Mouse (Mus musculus) lung, postnatal 25 days (tissue): ENCODE results near the gene Cadm2.

Source experiments
- DNase-seq: peaks from one replicate; pipeline ENCODE4 v3.0.0; 2022; ENCODE audit warnings: low spot score

The Cadm2 gene

DNA sequence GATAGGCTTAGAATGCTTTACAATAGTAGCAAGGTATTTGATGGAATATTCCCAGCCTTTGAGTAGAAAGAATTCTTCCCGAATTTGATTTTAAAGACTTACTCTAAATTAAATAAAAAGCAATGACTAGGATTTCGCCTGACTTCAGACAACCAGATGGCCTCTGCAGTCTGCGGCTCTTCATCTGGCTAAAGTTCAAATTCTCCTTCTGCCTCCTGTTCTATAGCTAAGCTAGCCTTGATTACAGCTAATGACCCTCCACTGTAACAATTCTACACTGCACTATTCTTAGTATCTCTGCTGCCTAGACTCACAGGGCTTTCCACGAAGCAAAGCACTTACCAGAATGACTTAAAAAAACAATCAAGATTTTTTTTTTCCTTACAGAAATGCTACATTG, 495.9 kb downstream of the Cadm2 start:
- no peak for DNase-seq

DNA sequence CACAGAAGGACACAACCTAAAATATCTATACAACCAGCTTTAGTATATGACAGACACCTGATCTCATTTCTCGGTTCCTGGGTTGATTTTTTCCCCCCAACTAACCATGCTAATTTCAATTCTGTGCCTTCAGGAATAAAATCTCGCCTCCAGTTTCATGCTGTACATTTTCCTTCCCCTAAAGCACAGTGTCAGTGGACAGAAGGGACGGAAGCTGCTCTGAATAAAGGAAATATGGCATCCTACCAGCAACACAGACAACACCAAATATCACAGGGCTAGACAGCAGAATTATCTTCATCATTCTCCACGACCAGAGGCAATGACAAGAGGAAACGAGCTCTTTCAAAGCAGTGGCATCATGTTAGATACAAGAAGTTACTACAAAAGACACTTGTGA, 498.2 kb downstream of the Cadm2 start:
- DNase-seq = no peak

DNA sequence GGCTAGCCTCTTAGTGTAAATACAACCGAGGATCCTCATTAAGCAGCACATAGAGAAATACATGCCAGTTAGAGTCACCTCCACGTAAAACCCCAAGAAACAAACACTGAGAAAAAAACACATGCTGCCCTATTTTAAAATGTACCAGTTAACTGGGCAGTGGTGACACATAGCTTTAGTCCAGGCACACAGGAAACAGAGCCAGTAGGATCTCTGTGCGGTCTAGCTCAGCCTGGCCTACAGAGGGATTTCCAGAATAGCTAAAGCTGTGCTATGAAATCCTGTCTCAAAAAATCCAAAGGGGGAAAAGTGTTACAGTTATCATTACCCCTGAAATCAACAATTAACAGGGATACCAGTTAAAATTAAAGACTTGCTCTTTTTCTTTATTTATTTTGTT, 498.9 kb downstream of the Cadm2 start:
- no peak for DNase-seq

DNA sequence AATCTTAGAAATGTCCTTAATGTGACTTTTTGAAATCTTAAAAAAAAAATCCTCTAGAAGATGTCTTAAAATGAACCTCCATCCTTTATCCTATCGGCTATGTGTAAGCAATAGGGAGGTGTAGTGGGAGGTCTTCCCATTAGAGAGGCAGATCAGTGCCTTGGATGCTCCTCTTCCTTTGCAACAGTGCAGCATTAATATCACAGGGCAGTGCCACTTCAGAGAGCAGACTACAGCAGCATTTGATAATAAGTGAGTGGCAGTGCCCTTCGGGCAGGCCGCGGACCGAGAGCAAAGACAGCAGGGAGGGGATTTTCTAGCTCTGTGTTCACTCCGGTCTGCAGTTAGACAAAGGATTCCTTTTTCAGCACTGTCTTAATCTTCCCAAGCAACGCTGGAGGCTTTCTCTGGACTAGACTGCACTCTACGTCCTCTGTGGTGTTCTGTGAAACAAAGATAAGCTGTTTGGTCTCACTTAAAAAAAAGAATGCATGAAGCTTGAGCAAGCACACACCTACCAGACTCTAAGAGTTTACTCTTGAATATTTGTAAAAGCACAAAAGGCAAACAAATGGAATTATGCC, 514.1 kb downstream of the Cadm2 start:
- DNase-seq = no peak

DNA sequence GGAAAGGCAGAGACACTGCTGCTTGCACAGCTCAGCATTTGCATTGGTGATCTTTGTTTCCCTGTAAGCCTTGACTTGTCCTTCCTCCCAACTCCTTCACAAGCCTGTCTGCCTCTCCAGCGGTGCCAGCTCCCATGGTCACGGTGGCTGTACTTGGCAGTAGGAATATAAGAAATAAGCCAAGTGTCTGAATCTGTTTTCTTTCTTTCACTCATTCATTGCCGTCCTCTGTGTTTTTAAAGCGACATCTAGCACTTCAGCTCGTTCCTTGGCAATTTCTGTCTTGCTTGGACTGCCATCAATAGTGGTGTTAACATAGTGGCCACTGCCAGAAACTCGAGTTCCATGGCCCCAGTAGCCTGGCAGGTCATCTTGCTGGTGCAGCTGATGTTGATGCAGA, 524.0 kb downstream of the Cadm2 start:
- DNase-seq = no peak

DNA sequence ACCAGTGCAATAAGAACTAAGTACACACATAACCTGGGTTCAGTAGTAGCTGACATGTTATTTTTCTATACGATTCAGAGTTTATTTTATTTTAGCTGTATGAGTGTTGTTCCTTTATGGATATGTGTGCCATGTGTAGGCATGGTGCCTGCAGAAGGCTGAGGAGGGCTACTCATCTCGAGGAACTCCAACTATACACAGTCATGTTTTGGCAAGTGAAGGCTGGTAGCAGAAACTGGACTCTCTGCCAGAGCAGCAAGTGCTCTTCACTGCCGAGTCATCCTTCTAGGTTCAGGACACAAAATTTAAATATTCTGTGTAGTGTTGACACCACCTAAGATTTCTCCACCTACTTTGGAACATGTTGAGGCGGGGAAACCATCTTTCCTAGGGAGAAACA, 524.8 kb downstream of the Cadm2 start:
- DNase-seq = no peak

DNA sequence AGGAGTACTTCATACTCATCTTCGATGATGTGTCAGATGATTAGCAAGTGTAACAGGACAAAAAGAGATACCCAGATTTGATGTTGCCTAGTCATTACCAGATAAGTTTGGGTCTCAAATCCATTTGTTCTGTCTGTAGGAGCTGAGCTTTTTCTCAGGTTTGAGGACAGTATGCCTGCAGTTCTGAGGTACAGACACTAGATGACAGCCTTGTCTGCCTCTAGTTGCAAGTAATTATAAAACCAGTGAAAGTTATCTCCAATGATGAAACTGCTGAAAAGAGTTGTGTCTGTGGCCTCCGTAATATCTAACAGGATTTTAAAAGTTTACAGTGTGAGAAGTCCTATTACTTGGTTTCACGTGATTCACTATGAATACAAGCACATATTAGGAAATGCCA, 531.0 kb downstream of the Cadm2 start:
- no peak for DNase-seq

DNA sequence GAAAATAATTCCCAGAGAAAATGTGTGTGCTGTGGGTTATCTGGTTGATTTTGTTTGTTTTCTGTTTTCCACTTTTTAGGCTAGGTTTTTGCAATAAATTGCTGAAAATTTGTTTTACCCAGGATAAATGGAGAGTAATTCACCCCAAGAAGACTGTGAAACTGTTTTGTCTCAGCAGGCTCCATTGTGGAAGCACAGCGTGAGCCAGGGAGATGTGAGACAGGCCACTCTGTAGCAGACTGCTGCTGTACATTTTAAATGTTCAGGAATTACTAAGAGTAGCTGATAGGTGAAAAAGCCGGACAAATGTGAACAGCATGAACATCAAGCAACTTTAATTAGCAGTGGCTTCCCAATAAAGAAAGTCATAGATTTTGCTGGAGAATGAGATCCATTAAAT, 541.4 kb downstream of the Cadm2 start:
- no peak for DNase-seq

DNA sequence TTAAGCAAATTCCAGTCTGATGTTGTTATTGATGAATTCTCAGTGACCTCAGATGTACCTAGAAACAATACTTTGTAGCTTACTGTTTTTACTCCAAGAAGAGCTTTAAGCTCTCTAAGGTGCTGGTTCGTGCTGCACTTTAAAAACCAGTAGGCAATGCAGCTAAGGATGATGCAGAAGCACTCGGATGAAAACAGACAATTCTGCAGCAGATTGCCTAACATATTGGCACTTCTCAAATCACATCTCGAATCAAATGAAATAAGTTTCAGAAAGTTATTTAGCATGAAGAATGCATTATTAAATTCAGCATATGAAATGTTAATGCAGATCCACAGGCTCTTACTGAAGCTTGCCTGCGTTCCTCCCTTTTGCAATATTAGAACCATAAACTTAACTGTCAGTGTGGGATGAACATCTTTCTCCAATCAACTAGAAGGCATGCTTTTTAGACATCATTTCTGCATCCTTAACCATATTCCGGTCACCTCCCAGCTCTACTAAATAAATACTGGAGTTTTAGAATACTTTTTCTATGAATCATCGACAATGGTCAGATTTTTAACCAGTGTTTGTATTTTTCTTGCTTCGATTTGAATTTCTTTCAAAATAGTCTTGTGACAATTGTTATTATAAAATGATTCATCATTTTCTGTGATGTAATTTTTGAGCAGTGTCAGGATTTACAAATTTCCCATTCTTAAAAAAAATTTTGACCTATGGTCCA, 544.4 kb downstream of the Cadm2 start:
- no peak for DNase-seq

DNA sequence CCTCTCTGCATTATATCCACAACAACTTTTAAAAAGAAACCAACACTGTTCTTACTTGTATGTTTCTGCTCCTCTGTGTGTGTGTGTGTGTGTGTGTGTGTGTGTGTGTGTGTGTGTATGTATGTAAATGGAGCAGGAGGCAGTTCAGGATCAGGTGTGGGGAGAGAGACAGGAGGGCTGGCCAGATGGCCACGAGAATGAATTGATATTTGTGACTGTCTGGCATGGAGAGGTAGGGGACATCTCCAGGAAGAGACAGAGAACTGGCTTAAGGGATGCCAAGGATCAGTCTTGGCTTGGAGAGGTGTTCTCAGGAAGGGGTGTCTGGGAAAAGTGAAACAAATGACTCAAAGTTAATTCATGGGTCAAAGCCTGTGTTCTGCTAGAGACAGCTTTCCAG, 552.2 kb downstream of the Cadm2 start:
- DNase-seq = no peak

DNA sequence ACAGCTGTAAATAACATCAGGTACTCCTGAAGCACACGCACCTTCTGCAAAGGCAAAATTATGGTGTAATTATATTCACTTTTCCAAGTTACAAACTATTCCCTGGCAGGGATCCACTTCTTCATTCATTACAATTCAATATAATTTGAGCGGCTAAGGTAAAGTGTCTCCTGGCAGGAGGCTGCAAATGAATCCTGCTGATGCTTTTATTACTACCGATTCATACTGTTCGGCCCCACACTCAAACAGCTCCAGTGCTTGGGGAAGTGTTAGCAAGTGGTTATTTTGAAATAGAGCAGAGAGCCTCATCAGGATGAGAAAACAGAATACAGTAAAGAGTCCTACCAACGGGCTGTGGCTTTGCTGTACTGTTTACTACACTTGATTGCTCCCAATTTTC, 589.8 kb downstream of the Cadm2 start:
- DNase-seq = no peak

DNA sequence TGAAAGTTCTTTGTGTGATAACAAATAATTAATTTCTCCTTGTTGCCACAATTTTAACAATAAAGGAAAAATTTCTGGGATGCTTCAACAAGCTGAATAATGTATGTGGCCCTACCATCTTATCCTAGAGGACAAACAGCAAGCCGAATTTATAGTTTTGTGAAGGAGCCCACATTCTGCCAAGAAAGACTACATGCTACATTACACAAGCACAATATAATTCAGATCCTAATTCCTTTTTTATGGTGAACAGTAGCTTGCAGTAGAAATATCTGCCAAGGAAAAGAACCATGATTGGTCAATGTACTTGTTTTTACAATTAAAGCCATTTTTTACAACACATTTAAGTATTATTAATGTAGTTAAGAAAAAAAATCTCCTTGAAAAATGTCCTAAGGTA, 600.9 kb downstream of the Cadm2 start:
- no peak for DNase-seq

DNA sequence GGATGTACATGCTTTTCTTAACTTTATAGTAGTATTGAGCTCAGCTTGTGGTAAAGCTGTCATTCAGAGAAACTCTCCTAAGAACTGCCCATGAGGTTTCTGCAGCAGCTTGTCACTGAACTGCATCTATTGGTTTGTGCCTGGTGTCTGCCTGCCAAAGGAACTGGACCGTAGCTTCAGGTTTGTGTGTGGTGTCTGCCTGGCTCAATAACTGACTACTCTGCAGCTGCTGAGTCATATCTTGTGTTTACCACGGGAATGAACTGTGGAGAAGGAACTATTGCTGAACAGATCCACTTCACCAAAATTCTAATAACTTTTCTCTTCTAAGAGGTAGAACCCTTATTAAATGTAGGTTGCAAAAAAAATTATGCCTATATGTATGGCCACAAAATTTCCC, 603.0 kb downstream of the Cadm2 start:
- no peak for DNase-seq

DNA sequence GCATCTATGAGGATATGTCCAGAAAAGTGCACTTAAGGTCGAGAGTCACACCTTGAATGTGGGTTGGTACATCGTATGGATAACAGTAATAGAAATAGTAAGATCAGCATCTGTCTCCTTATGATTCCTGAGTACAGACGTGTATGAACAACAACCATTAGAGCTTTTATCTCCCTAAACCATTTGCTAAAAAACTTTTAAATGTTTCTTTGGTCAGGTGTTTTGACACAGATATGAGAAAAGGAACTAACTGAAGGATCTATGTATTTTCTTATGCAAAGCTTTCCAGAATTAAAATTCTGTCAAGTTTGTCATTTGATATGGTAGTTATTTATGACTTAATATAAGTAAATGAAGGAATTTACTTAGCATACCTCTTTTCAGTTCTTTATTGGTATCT, 617.5 kb downstream of the Cadm2 start:
- no peak for DNase-seq

DNA sequence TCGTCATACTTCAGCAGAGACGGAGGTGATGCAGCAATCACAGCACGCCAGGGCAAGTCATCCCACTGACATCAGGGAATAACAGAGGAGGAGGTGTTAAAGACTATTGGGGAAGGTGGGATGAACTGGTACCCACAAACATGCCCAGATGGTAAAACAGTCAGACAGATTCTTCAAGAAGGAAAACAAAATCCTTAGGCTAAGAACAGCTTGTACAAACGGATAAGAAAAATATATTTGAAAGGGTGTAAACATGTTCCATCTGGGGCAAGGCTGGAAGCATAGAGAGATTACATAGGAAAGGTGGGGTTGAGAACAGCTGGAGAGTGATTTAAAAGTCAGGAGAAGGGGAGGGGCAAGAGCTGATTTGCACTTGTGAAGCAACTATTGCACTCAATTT, 619.0 kb downstream of the Cadm2 start:
- DNase-seq = no peak

DNA sequence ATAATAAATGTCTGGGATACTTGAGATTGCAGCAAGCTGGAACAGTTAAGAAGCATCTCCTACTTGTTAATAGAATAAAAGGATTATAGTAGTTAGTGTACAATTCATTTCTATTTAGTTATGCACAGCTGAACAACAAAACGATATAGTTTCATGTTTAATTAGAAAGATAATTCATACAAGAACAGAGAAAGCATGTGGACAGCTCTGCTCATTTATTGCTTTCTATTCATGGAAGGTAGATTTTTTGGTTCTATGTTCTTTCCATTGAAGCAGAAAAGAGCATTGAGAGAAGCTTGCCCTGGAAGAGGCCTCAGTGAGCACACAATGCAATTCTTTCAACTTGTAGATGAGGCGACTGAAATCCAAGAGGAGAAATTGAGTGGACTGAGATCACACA, 623.2 kb downstream of the Cadm2 start:
- no peak for DNase-seq

DNA sequence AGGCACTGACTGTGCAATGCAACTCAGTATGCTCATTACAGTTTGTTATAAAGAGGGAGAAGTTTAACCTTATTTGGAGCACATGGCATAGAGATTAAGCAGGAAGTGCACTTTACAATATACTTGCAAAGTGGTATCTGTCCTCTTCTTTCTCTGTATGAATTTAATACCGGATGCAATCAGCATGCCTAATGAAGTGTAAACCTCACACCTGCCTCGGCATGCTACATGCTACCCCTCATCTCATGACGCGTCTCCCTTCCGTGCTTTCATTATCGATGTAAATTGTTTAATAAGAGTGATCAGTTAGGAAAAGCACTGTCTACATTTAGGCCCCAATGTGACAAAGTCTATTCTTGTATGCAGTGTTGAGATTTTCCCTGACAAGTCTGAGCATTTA, 633.0 kb downstream of the Cadm2 start:
- DNase-seq = no peak

DNA sequence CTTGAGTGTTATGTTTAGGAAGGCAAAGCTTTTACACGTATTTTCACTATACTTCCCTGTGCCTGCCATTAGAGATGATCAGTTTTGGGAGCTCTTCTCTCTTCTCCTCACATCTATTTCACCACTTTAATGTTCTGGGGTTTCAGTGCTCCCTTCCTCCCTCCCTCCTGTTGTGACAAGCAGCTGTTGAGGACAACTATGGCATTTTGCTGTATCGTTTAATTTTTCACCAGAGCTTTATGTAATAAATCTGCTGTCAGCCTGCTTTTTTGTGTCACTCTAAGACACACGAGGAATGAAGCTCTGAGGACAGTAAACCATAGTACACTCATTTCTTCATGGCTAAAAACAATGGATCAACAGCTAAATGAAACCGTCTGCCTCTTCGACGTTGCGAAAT, 633.8 kb downstream of the Cadm2 start:
- DNase-seq = no peak

DNA sequence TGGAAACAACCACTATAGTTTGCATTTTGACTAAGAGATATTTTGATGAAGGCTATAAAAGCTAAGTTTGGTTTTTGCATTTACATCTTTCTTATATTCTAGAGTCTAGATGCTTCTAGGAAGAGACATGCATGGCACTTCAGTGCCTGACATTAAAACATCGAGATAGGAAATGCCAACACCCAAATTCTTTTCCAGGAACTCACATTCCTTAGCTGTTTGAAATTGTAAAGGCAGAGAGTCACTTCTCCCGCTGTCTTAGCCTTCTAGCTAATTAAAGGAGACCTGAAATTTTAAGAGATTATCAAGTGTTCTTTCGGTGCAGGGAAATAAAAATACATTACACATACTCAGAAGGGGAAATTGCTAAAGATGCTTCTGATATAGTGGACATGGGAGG, 649.8 kb downstream of the Cadm2 start:
- DNase-seq = no peak

DNA sequence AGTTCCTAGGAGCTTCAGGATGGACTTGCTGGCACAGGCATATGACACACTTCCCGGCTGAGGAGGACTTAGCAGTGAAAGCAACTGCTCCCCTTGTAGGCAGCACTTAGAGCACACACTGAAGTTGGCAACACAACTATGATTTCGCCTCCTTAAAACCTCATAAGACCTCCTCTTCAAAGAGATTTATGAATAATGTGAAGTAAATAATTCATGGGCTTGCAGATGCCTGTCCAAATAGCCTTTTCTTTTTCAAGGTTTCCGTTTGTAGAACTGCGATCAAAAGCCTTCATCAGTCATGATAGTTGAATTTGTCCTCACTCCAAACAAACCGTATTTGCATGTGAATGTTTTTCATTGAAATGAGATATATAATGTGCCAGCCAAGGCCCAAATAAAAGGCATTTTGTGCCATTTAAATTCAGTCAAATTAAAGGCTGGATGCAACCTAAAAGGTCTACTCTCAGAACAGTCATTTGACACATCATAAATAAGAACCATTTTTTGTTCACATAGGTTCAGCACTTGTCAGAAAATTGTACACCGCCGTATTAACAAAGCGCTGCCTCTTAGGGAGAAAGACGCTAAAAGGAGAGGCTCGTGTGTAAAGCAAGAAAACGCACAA, 651.1 kb downstream of the Cadm2 start:
- DNase-seq = no peak

DNA sequence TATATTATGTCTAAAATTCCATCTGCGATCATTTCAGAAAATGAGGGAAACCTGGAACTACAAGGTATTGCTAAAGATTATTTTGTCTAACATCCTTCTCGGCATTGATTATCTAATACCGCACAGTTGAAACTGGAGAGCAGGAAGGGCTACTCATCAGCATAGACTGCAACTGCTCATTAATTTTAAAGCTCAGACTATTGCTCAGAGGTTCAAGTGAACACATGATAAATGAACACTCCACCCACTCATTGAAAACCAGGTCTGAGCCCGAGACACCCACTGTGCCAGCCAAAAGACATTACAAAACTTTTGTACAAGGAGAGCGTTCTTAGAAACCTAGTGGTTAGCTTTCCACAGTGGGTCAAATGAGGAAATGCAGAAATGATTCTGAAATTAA, 652.4 kb downstream of the Cadm2 start:
- no peak for DNase-seq

DNA sequence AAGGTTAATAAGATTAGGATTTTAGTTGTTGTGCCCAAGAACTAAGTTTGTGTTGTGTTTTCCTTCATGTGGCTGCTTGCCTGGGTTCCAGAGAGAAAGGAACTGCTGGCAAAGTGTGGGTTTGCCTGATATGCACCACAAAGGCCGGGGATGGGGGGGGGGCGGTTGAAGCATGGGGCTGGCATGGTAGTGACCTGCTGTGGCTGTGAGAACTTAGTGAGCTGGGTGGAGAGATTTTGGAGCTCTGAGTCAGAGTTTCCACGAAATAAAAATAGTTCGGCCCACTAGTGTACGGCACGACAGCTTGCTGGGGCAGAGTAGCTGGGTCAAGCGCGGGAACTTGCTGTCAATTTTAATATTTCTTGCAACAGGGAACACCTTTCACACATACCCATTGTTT, 653.0 kb downstream of the Cadm2 start:
- DNase-seq = no peak

DNA sequence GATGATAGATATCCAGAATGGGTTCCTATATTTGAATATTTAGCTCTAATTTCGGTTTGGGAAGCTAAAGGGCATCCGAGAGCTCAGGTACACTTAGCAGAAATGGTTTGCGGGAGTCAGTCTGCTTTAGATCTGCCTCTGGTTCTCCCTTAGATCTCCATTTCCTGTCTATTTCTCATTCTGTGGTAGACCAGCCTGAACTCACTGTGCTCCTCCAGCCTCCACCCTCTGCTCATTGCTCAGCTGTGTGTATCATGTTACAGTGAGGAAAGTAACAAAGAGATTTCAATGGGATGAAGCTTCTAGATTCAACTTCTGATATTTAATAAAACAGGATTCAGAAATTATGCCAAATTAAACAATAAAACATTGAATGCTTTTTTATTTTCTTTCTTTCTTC, 661.6 kb downstream of the Cadm2 start:
- DNase-seq = no peak

DNA sequence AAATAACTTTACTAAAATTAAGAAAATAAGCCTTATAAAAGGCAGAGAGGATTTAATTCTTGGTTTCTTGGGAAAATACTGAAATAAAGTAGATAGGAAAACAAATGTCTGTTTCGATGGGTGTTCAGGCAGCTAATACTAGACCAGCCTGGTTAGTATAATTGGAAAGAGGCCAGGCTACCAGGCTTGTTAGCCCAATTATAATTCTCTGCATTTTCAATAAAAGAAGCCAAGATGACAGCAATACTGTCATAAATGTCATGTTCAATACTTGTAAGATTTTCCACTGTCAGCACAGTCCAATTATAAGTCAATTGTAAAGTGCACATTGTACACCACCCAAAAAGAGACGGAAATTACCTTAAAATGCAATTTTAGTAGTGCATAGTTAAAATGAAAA, 664.8 kb downstream of the Cadm2 start:
- no peak for DNase-seq
